Mouse (Mus musculus): ENCODE measurements at regions not wholly inside any gene's neighbourhood (a gene's known extent, or its start where the extent isn't known, plus 50 kb on each side); places are given as distances from the start of the nearest gene placed in this dataset.

DNA sequence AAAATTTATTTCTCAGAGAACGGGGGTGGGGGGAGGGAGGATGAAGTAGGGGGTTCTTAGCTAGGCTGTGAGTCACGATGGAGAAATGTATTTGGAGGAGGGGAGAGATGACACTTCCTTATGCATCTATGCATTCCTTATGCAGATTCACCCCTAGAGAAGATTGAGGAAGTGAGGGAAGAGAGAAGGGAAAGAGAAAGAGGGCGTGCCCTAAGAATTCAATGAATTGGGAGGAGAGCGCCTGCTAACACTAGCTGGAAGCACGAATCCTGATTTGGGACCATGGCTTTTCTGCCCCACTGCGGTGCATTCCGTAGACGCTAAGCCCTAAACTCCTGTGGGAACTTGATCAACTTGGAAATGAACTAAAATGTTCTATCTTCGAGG, 56.1 kb downstream of the Foxi3 start:
- WGBS: 21% methylated on average over 9 of the region's 9 CpGs
- no peak overlapping the region for H3K27ac ChIP-seq (ENCODE audit: control insufficient read depth, insufficient read depth, low read length)
- no peak for DNase-seq
- no peaks in the 10 kb centered on the region for H3K36me3 ChIP-seq (ENCODE audit: control insufficient read depth, insufficient read depth, low read length)
- no peak overlapping the region for H3K4me3 ChIP-seq (ENCODE audit: control insufficient read depth, insufficient read depth, low read length)
- H3K4me1 ChIP-seq (replicated peaks; ENCODE audit: control insufficient read depth, insufficient read depth, low read length): peaks cover 5% of the 10 kb centered on the region
- H3K27me3 ChIP-seq (ENCODE audit: control insufficient read depth, insufficient read depth, low read length): no peaks in the 10 kb centered on the region; the same call in 1 of the 2 replicates
- TF ChIP-seq POLR2A (IDR thresholded peaks at IDR 0.05; ENCODE audit: control insufficient read depth, extremely low read depth, insufficient read depth, low read length, poor library complexity) (no peak), CTCF (IDR thresholded peaks at IDR 0.05; ENCODE audit: borderline replicate concordance, control insufficient read depth, extremely low read depth, insufficient read depth, low read length, poor library complexity) (no peak)

GRCm38 (mm10) chr6:71012823-71013461, 56.6 kb downstream of the Foxi3 start:
- H3K27me3 ChIP-seq (ENCODE audit: control insufficient read depth, insufficient read depth, low read length): no peaks in the 10 kb centered on the region; the same call in 1 of the 2 replicates
- H3K27ac ChIP-seq (ENCODE audit: control insufficient read depth, insufficient read depth, low read length): no peak overlapping the region
- H3K4me3 ChIP-seq (ENCODE audit: control insufficient read depth, insufficient read depth, low read length): 0 out of 2 replicates have a peak overlapping the region, but pooled peaks have one; percentile 2
- DNase-seq: peak; percentile 41
- WGBS: 2% methylated on average over 38 of the region's 38 CpGs
- no peak for TF ChIP-seq POLR2A (IDR thresholded peaks at IDR 0.05; ENCODE audit: control insufficient read depth, extremely low read depth, insufficient read depth, low read length, poor library complexity)
- TF ChIP-seq CTCF (IDR thresholded peaks at IDR 0.05; ENCODE audit: borderline replicate concordance, control insufficient read depth, extremely low read depth, insufficient read depth, low read length, poor library complexity): 0 out of 2 replicates have a peak, but pooled peaks have one; percentile 73
- H3K36me3 ChIP-seq (ENCODE audit: control insufficient read depth, insufficient read depth, low read length): no peaks in the 10 kb centered on the region
- H3K4me1 ChIP-seq (replicated peaks; ENCODE audit: control insufficient read depth, insufficient read depth, low read length): peaks cover 5% of the 10 kb centered on the region

- Histone ChIP-seq H3K27me3 (ENCODE audit: control insufficient read depth, insufficient read depth, low read length) (no peaks in the 10 kb centered on the region; the same call in 1 of the 2 replicates), H3K4me3 (ENCODE audit: control insufficient read depth, insufficient read depth, low read length) (no peak overlapping the region), H3K36me3 (ENCODE audit: control insufficient read depth, insufficient read depth, low read length) (no peaks in the 10 kb centered on the region), H3K4me1 (replicated peaks; ENCODE audit: control insufficient read depth, insufficient read depth, low read length) (peaks cover 5% of the 10 kb centered on the region), H3K27ac (ENCODE audit: control insufficient read depth, insufficient read depth, low read length) (no peak overlapping the region)
- TF ChIP-seq POLR2A (IDR thresholded peaks at IDR 0.05; ENCODE audit: control insufficient read depth, extremely low read depth, insufficient read depth, low read length, poor library complexity): no peak
- TF ChIP-seq CTCF (IDR thresholded peaks at IDR 0.05; ENCODE audit: borderline replicate concordance, control insufficient read depth, extremely low read depth, insufficient read depth, low read length, poor library complexity): no peak
- no peak for DNase-seq
- WGBS: 0% methylated on average over 1 of the region's 1 CpGs
These were observed 60.1 kb downstream of the Foxi3 start for GRCm38 (mm10) chr6:71016388-71016787.

GRCm38 (mm10) chr6:71021353-71021752, 65.0 kb downstream of the Foxi3 start:
- H3K27ac ChIP-seq (ENCODE audit: control insufficient read depth, insufficient read depth, low read length): no peak overlapping the region
- whole genome bisulfite sequencing: 79% methylated on average over 9 of the region's 9 CpGs
- no peak for DNase-seq
- H3K4me1 ChIP-seq (replicated peaks; ENCODE audit: control insufficient read depth, insufficient read depth, low read length): no peaks in the 10 kb centered on the region
- H3K27me3 ChIP-seq (ENCODE audit: control insufficient read depth, insufficient read depth, low read length): no peaks in the 10 kb centered on the region
- no peak overlapping the region for H3K4me3 ChIP-seq (ENCODE audit: control insufficient read depth, insufficient read depth, low read length)
- H3K36me3 ChIP-seq (ENCODE audit: control insufficient read depth, insufficient read depth, low read length): no peaks in the 10 kb centered on the region
- TF ChIP-seq POLR2A (IDR thresholded peaks at IDR 0.05; ENCODE audit: control insufficient read depth, extremely low read depth, insufficient read depth, low read length, poor library complexity) (no peak), CTCF (IDR thresholded peaks at IDR 0.05; ENCODE audit: borderline replicate concordance, control insufficient read depth, extremely low read depth, insufficient read depth, low read length, poor library complexity) (no peak)

DNA sequence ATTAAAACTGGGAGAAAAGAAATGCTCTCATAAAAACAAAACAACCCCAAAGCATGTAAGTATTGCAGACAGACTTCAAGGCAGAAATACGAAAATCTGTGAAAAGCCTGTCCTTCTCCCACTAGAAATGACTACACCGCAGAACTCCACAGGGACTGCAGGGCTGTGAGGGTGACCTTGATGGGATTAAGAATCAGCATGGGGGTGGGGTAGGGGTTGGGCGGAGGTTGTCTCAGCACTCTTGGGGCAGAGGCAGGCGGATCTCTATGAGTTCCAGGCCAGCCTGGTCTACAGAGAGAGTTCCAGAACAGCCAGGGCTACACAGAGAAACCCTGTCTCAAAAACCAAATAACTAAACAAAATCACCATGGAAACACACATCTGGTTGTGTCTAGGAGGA, 69.1 kb downstream of the Foxi3 start:
- no peak for DNase-seq
- Histone ChIP-seq H3K27me3 (ENCODE audit: control insufficient read depth, insufficient read depth, low read length) (no peaks in the 10 kb centered on the region), H3K27ac (ENCODE audit: control insufficient read depth, insufficient read depth, low read length) (no peak overlapping the region), H3K36me3 (ENCODE audit: control insufficient read depth, insufficient read depth, low read length) (no peaks in the 10 kb centered on the region), H3K4me3 (ENCODE audit: control insufficient read depth, insufficient read depth, low read length) (no peak overlapping the region), H3K4me1 (replicated peaks; ENCODE audit: control insufficient read depth, insufficient read depth, low read length) (no peaks in the 10 kb centered on the region)
- TF ChIP-seq CTCF (IDR thresholded peaks at IDR 0.05; ENCODE audit: borderline replicate concordance, control insufficient read depth, extremely low read depth, insufficient read depth, low read length, poor library complexity) (no peak), POLR2A (IDR thresholded peaks at IDR 0.05; ENCODE audit: control insufficient read depth, extremely low read depth, insufficient read depth, low read length, poor library complexity) (no peak)
- WGBS: 92% methylated on average over 4 of the region's 4 CpGs

DNA sequence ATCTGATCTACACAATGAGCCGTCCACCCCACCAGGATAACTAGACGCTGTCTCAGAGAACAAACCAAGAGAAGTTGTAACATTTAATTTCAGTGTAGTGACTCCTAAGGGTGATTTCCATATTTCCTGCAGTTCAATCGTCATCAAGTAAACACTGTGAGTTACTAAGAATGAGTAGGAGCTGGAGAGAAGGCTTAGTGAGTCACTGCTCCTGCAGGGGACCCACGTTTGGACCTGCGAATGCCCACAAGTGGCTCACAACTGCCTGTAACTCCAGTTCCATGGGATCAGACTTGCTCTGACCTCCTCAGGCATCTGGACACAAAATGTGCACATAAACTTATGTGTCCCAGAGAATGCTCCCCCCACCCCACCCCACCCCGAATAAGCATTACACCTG, 73.3 kb downstream of the Foxi3 start:
- no peak for DNase-seq
- H3K36me3 ChIP-seq (ENCODE audit: control insufficient read depth, insufficient read depth, low read length): no peaks in the 10 kb centered on the region
- no peak for TF ChIP-seq POLR2A (IDR thresholded peaks at IDR 0.05; ENCODE audit: control insufficient read depth, extremely low read depth, insufficient read depth, low read length, poor library complexity)
- TF ChIP-seq CTCF (IDR thresholded peaks at IDR 0.05; ENCODE audit: borderline replicate concordance, control insufficient read depth, extremely low read depth, insufficient read depth, low read length, poor library complexity): no peak
- H3K4me3 ChIP-seq (ENCODE audit: control insufficient read depth, insufficient read depth, low read length): no peak overlapping the region
- H3K27ac ChIP-seq (ENCODE audit: control insufficient read depth, insufficient read depth, low read length): no peak overlapping the region
- H3K27me3 ChIP-seq (ENCODE audit: control insufficient read depth, insufficient read depth, low read length): no peaks in the 10 kb centered on the region
- whole genome bisulfite sequencing: 90% methylated on average over 6 of the region's 6 CpGs
- H3K4me1 ChIP-seq (replicated peaks; ENCODE audit: control insufficient read depth, insufficient read depth, low read length): no peaks in the 10 kb centered on the region
